Mouse (Mus musculus): ENCODE measurements around the gene Ncoa7.

GRCm38 (mm10) chr10:30842643-30843437 is 39.7 kb upstream of the Ncoa7 start, which contains the start of gene Hey2:
- TF ChIP-seq CTCF (IDR thresholded peaks at IDR 0.05; ENCODE audit: low read depth) (no peak), EP300 (optimal IDR thresholded peaks at IDR 0.05) (no peak)
